Mouse (Mus musculus) cerebellum, adult 8-10 months (tissue): Measurements from ENCODE around the gene Glt1d1.

Source experiments
- DNase-seq: peaks from one replicate; pipeline ENCODE4 v3.0.0; 2022

The Glt1d1 gene

GRCm38 (mm10) chr5:127632167-127633145, at the start of gene Glt1d1, which contains the start of gene Slc15a4:
Gene Glt1d1 (plus strand): TSS chr5:127632262.
Gene Slc15a4 (minus strand): TSS chr5:127632897.
- peak; percentile 55 for DNase-seq

GRCm38 (mm10) chr5:127583658-127584057, 48.4 kb upstream of the Glt1d1 start:
- DNase-seq, result peak; percentile 14

GRCm38 (mm10) chr5:127587854-127588253, 44.2 kb upstream of the Glt1d1 start:
- DNase-seq, result no peak

GRCm38 (mm10) chr5:127592406-127592805, 39.7 kb upstream of the Glt1d1 start:
- DNase-seq, result no peak

- no peak for DNase-seq
Observed at GRCm38 (mm10) chr5:127592854-127593253, 39.2 kb upstream of the Glt1d1 start.

GRCm38 (mm10) chr5:127595676-127596075, 36.4 kb upstream of the Glt1d1 start:
- DNase-seq, result no peak

- no peak for DNase-seq
Observed at GRCm38 (mm10) chr5:127596862-127597261, 35.2 kb upstream of the Glt1d1 start.

GRCm38 (mm10) chr5:127602996-127603395, 29.1 kb upstream of the Glt1d1 start:
- no peak for DNase-seq

GRCm38 (mm10) chr5:127607507-127607906, 24.6 kb upstream of the Glt1d1 start:
- DNase-seq, result no peak

- no peak for DNase-seq
Observed at GRCm38 (mm10) chr5:127609191-127609714, 22.8 kb upstream of the Glt1d1 start.

GRCm38 (mm10) chr5:127610787-127611509, 21.1 kb upstream of the Glt1d1 start:
- peak; percentile 32 for DNase-seq

GRCm38 (mm10) chr5:127611881-127612280, 20.2 kb upstream of the Glt1d1 start:
- no peak for DNase-seq

GRCm38 (mm10) chr5:127612397-127612796, 19.7 kb upstream of the Glt1d1 start:
- DNase-seq, result no peak

GRCm38 (mm10) chr5:127615459-127615858, 16.6 kb upstream of the Glt1d1 start:
- DNase-seq, result no peak

- no peak for DNase-seq
Observed at GRCm38 (mm10) chr5:127616151-127616550, 15.9 kb upstream of the Glt1d1 start.

- peak; percentile 98 for DNase-seq
Observed at GRCm38 (mm10) chr5:127616884-127617635, 15.0 kb upstream of the Glt1d1 start.

- no peak for DNase-seq
Observed at GRCm38 (mm10) chr5:127618834-127619233, 13.2 kb upstream of the Glt1d1 start.

- DNase-seq, result no peak
Observed at GRCm38 (mm10) chr5:127620371-127620770, 11.7 kb upstream of the Glt1d1 start.

GRCm38 (mm10) chr5:127621108-127621507, 11.0 kb upstream of the Glt1d1 start:
- DNase-seq, result no peak

GRCm38 (mm10) chr5:127624427-127625213, 7.4 kb upstream of the Glt1d1 start:
- DNase-seq, result no peak

GRCm38 (mm10) chr5:127627242-127627641, 4.8 kb upstream of the Glt1d1 start:
- no peak for DNase-seq

GRCm38 (mm10) chr5:127631671-127632070, 391 bp upstream of the Glt1d1 start:
- no peak for DNase-seq
